Mouse (Mus musculus) gastrocnemius, postnatal 10 days (tissue): ENCODE results near the gene Snx29. TPM values are rescaled to one million over a fixed set of nuclear protein-coding genes. Genes with fewer than 3 reads are reported as not detected.
A peak's percentile ranks its signal among the peaks of the same experiment; 100 is the strongest.

Experiments
- DNase-seq: peaks from one replicate; pipeline ENCODE4 v3.0.0; 2021; ENCODE audit warnings: mixed read lengths
- total RNA-seq, 2 experiments: library from RNA; stranded (reverse); gene quantifications; 2 replicates each; pipeline ENCODE4 v1.2.3; 2021

Gene Snx29
- total RNA-seq, 2 experiments from 2014 or later, result 12.9 to 16.0 TPM

GRCm38 (mm10) chr16:11639936-11640335 lies 317.2 kb downstream of the Snx29 start:
- no peak for DNase-seq

DNA sequence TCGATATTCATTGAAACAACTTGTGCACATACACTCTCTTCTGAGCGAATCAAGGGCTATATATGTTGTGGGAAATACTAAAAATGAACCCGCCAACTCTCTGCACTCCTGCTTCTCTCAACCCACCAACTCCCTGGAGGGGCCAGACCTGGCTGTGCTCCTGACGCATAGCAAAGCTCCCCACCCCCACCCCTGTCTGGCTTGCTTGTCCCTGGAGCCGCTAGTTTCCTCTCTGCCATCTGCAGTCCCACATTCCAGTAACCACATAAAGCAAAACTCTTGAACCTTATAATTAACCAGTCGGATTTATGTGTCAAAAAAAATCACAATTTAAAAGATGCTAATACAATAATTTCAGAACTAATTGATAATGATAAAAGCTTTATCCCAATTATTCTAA lies 320.9 kb downstream of the Snx29 start:
- DNase-seq, result no peak

DNA sequence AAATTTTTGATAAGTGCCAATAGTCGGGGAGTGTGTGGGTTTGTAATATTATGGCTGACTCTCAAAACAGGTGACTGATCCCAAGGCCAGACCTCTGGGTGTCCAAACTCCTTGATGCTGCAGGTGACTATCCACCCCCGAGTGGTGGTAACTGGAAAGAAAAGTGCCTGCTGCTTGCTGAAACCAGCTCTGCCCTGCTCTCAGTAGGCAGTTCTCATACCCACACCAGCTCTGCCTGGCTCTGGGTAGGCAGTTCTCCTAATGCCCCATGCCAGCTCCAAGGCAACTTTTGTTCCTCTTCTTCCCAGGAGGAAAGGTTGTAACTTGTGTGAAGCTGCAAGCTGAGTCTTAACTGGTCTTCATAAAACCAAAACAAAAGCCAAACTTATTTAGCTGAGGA lies 321.7 kb downstream of the Snx29 start:
- DNase-seq, result no peak

- no peak for DNase-seq
Observed at GRCm38 (mm10) chr16:11645668-11646067, 323.0 kb downstream of the Snx29 start.

DNA sequence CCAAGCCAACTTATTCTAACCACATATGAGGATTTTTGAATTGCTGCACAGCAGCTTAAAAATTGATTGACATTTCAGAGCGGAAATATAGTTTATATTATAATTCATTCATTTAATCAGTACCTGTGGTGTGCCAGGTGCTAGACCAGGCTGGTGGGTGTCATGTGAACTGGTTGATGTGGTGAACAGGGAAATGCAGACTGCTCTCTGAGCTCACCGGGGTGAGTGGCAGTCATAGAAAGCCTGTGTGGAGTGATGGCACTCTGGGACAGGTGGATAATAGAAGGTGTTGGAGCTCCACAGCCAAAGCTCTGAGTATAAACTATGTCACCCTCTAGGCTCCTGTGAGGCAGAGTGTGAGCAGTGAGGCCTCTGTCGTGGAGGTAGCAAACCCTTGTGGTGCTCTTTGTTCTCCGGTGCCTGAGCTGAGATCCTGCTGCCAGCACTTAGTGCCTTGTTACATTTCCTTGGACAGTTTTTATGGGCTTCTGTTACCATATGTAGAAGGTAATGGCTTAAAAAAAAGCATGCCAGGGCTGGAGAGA lies 324.1 kb downstream of the Snx29 start:
- DNase-seq, result no peak

DNA sequence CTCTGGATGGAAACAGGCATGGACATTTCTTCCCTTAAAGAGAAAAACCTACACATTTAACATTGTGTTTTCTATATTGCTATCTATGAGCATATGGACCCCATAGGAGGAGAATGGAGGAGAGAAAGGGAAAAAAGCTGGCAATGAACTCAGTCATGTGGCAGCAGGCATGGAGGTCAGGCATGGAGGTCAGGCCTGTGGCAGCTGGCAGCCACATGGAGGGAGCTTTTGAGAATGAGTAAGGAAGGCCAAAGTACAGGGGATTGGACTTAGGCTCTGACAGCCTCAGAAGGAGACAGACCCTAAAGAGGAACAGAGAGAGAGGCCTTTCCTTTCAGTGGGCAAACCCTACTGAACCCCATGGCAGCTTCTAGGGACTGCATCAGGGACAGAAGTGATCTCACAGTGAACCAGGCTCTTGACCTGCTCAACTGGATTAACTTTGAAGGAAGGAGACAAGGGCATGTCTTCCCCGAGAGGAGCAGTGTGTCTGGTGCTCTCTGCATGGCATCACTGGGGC lies 325.5 kb downstream of the Snx29 start:
- DNase-seq, result no peak

GRCm38 (mm10) chr16:11652686-11653366 lies 330.1 kb downstream of the Snx29 start:
- no peak for DNase-seq

DNA sequence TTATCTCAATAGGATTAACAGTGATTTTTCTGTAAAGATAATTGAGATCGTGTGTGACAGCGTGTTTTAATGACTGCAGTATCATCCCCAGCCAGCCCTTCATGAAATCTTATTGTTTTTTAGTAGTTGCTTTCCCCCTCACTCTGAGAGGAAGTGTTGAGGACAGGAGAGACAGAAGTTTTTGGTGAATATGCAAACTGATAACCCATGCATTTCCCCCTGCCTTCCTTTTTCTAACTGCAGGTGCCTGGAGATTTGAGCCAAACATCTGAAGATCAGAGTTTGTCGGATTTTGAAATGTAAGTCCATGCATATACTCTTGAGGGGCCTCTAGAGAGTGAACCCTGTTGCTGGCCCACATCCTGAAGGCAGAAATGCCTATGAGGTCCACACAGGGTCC lies 333.2 kb downstream of the Snx29 start:
- no peak for DNase-seq

- DNase-seq, result no peak
Observed at GRCm38 (mm10) chr16:11657111-11657510, 334.4 kb downstream of the Snx29 start.

GRCm38 (mm10) chr16:11659111-11659720 lies 336.5 kb downstream of the Snx29 start:
- DNase-seq, result no peak

- no peak for DNase-seq
Observed at GRCm38 (mm10) chr16:11664896-11665705, 342.4 kb downstream of the Snx29 start.

DNA sequence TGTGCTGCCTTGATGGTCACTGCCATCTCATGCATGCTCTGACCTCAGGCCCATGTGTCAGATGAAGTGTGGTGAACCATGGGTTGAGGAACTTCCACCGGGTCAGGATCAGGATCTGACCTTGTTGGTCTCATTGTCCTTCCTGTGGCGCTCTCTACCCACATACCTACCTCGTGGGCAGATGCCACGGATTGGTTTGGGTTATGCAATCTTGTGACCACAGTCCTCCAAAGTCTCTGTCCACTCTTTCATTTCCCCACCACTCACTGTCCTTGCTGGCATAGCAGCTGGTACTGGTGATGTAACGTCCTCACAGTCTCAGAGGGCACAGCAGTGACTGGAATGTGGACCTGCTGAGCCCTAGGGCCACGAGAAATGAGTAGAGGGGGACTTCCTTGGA lies 343.2 kb downstream of the Snx29 start:
- DNase-seq, result no peak

GRCm38 (mm10) chr16:11668375-11668774 lies 345.7 kb downstream of the Snx29 start:
- no peak for DNase-seq

DNA sequence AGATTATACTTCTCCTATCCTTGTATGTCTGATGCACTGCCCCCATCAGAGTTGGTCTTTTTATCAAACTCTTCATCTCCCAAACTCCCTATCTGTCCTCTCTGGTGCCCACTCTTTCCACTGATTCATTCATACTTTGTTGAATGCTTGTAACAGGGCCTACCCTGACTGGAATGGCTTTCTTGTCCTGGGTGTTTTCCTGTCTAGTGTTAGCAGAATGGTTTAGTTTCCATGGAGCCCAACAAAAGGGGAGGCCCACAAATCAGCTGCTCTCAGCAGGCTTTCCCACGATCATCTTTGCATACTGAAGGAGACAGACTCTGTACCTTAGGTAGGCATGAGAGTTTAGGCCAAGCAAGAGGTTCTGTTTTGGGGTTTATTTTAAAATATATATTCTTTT lies 346.2 kb downstream of the Snx29 start:
- no peak for DNase-seq

DNA sequence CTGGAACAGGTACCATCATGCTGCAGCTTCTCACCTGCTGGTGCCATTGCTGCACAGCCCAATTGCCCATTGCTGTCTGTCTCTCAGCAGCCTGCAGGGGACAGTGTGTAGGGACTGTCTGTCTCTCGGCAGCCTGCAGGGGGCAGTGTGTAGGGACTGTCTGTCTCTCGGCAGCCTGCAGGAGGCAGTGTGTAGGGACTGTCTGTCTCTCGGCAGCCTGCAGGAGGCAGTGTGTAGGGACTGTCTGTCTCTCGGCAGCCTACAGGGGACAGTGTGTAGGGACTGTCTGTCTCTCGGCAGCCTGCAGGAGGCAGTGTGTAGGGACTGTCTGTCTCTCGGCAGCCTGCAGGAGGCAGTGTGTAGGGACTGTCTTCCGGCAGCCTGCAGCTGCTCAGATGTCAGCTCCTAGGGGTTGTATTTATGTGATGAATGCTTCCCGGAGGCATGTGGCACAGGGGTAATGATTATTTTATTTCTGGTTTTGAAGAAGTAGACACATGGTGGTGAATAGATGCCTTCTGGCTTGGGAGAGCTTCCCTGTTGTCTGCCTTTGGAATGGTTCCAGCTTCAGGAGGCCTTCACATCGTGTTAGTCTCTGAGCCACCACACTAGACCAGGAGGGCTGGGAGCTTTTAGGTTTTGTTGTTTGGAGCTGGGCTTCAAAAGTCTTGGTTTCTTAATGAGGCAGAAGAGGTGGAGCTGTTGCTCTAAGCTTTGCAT lies 347.7 kb downstream of the Snx29 start:
- peak; percentile 29 for DNase-seq

DNA sequence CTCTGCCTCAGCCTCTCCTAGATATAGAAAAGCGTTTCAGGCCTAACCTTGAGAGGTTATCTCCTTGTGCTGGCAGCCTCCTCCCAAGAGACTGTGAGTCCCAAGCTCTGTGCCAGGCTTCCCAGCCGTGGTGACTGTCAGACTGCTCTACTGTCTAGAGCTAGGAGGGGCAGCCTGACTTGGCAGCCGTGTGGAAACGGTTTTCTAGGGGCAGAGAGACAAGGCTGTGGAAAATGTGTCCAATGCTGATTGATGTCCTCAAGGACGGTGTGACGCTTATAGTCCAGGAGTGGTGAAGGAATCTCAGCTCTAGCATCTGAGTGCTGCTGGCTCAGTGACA lies 348.2 kb downstream of the Snx29 start:
- no peak for DNase-seq

- DNase-seq, result no peak
Observed at GRCm38 (mm10) chr16:11676006-11676405, 353.3 kb downstream of the Snx29 start.

DNA sequence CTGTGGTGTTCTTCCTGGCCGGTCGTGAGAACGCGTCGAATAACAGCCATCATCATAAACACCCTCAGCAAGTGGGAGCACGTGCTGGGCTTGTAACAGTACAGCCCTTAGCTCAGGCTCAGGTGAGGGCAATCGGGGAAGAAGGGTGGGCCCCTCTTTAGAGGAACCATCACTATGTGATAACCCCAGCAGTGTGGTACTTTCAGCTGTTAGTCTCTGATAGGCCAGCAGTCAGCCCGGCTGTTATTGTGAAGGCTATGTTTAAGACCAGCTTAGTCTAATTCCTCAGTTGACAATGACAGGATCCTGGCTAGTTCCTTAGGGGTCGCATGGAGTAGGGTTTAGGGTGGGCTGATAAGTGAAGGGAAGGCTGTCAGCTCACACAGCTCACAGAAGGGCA lies 362.6 kb downstream of the Snx29 start:
- no peak for DNase-seq

DNA sequence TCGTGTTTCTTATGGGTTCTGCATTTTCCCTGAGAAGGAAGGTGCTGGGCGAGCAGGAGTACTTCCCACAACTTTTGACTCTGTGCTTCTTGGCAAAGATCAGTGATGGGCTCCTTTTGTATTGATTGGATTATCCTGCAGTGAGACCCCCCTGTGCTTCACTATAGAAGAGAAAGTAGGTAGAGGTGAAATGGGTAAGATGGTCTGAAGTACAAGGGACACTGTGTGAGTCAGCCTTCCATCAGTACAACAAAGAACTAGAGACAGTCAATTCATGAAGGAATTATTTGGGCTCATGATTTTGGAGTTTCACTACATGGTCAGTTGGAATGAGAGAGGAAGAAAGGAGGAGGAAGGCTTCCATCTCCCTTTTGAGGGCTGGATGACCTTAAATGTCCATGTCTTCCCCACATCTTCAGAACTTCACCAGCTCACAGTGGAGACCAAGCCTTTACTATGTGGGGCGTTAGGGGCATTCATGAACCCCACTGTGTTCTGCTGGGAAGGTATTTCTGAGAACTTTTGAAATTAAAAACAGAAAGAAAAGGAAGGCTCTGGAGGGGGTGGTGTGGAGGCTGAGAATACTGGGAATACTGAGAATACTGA lies 363.1 kb downstream of the Snx29 start:
- no peak for DNase-seq

GRCm38 (mm10) chr16:11687836-11688235 lies 365.1 kb downstream of the Snx29 start:
- DNase-seq, result no peak

- no peak for DNase-seq
Observed at GRCm38 (mm10) chr16:11688281-11689005, 365.7 kb downstream of the Snx29 start.
